Mouse (Mus musculus) c-Kit-positive CD71-positive TER-119-positive erythroid progenitor cells, embryonic 14.5 days (primary cell): ENCODE results near the gene Ifitm10.
"Not testable (repeated sequence)": the region's sequence is repeated elsewhere in the genome, so short reads cannot be mapped to it uniquely, and the experiment has no call there.

Experiments used
- DNase-seq: peaks from one replicate; pipeline ENCODE4 v3.0.0-alpha.2; 2013; ENCODE audit warnings: low spot score

Gene Ifitm10

DNA sequence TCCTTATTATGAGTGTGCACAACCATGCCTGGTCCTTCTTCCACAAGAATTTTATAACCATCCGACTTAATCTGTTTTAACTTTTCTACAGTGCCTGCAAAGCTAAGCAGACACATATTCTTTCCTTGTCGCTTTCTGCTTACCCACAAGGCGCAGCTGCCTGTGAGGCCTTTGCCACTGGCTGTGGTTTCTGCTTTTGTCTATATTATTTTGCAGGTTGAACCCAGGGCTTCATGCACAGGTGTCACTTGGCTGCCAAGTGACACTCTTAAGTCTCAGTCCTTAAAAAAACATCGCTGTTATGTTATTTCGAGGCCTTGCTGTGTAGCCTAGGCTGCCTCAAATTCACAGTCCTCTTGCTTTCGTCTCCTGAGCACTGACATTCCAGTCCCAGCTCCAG lies 50.9 kb downstream of the Ifitm10 start:
- no peak for DNase-seq

DNA sequence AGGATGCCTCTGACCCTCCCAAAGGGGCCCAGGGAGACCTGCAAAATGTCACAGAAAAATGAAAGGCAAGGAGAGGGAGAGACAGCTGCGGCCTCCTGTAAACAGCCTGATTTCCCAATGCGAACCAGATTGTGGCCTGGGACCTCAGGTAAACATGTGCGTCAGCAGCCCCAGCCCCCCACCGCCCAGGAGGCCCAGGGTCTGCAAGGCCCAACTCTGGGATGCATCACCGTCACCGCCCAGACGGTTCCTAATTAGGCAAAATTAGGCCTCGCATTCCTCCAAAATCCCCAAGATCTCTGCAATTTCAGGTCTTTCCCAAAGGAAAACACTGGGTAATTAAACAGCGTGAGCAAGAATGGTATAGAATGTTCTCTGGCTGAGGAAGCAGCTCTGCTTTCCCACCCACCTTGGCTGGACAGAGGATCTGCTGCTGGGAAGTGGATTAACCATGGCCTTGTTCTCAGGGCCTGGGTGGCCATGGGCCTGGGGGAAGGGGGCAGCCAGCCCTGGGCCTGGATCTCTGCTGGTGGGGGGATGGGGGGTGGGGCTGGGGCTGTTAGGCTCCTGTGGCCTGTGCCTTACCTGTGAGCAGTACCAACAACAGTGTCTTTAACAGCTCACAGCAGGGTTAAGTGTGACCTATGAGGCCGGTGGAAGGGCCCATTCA lies 51.8 kb downstream of the Ifitm10 start:
- DNase-seq, result not testable (repeated sequence)

DNA sequence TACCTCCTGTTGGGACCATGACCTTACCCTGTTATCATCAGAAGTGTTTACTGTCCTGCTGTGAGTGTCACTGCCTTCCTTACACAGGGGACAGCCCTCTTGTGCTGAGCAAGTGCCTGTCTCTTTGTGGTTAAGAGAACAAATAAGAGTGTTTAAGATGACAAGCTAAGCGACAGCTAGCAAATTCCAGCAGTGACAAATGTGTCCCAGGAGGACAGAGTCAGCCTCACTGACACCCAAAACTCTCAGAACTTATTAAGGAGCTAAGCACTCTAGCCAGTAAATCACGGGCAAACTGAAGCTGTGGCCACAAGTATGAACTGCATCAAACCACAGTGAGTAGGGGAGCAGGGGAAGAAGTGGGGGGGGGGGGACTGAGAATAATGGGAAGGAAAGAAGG lies 52.6 kb downstream of the Ifitm10 start:
- no peak for DNase-seq

DNA sequence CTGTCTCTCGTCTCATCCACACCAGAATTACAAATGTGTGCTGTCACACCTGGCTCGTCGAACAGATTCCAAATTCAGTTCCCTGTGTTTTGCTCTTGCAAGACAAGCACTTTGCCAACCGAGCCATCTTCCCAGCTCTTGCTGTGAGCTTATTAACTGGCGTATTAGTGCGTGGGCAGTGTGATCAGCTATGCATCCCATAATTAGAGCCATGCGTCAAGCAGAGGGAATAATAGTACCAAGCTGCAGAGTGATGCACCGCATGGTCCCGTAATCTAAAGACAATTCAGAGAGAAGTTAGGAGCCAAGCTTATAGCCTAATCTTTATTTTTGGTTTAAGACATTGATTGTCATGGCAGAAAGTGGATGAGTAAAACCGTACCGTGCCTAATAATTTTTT lies 54.4 kb downstream of the Ifitm10 start:
- no peak for DNase-seq

- DNase-seq, result no peak
Observed at GRCm38 (mm10) chr7:142317216-142317615, 56.3 kb downstream of the Ifitm10 start.

- no peak for DNase-seq
Observed at GRCm38 (mm10) chr7:142316558-142316957, 57.0 kb downstream of the Ifitm10 start.

DNA sequence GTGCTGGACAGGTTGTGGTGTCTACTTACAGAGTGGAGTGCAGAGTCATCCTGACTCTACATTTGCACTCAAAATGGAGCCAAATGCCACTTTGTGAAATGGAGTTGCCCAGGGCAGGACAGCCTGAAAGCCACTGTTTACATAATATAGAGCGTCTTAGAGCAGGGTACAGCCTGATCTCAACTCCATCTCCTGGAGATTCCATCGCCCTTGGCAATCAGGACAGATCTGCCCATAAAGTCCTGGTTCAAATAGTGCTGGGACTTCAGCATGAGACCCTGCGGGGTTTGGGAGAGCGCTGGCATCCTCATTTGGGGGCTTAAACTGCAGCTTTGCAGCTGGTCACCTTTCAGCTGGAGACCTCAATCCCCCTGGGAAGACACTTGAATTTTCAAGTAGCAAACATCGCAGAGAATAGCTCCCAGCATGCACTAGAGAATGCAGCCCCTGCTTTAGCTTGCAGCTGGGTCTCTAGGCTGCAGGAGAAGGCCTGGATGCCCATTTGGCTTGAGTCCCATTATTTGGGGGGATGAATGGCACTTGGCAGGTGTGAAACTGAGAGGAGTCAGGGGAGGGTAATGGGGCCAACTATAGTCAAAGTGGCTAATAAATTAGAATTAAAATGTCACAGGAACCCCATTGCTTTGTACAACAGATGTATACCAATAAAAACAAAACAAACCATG lies 58.8 kb downstream of the Ifitm10 start:
- no peak for DNase-seq

GRCm38 (mm10) chr7:142303929-142304328 lies 69.6 kb downstream of the Ifitm10 start:
- DNase-seq, result not testable (repeated sequence)

- DNase-seq, result no peak
Observed at GRCm38 (mm10) chr7:142303249-142303648, 70.3 kb downstream of the Ifitm10 start, which contains the start of gene Krtap5-4. TSS of gene Krtap5-4 (plus strand) at chr7:142303549.

- not testable (repeated sequence) for DNase-seq
Observed at GRCm38 (mm10) chr7:142297018-142297417, 76.5 kb downstream of the Ifitm10 start, which contains the start of gene Krtap5-1. TSS of gene Krtap5-1 (minus strand) at chr7:142297118.

- DNase-seq, result not testable (repeated sequence)
Observed at GRCm38 (mm10) chr7:142296108-142296507, 77.4 kb downstream of the Ifitm10 start.

DNA sequence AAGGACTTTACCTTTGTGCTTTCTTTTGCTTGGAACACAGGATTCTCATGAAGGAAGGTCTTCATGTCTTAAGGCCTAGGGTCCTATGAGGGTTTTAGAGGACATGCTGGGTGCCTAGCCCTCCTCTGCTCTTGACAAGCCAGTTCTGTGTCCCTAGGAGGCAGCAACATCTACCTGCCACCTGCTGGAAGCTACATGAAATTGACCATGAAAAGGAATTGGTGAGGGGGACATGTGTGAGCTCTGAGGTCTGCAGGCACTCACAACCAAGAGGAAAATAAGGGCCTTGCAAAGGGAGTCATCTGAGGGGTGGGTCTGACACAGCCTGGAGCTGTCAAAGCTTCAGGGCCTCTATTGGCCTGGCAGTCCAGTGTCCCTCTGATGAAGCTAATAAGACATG lies 78.1 kb downstream of the Ifitm10 start:
- DNase-seq, result no peak

DNA sequence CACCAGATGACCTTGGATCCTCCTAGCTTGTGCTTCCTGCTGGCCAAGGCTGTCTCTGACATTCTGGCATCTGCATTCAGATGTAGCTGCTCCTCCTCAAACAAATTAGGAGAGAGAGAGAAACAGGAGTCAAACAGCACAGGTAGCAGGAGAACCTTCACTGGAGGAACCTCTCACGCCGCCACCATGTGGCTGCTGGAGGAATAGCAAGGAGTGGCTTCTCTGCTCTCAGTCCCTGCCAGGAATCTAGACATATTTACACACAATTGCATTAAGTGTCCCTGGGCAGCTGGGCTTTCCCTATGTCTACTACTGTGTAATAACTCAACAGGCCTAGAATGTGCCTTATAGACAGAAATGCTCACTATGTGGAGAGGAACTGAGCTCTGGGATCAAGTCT lies 79.7 kb downstream of the Ifitm10 start:
- not testable (repeated sequence) for DNase-seq

- not testable (repeated sequence) for DNase-seq
Observed at GRCm38 (mm10) chr7:142285910-142286612, 87.5 kb downstream of the Ifitm10 start.

DNA sequence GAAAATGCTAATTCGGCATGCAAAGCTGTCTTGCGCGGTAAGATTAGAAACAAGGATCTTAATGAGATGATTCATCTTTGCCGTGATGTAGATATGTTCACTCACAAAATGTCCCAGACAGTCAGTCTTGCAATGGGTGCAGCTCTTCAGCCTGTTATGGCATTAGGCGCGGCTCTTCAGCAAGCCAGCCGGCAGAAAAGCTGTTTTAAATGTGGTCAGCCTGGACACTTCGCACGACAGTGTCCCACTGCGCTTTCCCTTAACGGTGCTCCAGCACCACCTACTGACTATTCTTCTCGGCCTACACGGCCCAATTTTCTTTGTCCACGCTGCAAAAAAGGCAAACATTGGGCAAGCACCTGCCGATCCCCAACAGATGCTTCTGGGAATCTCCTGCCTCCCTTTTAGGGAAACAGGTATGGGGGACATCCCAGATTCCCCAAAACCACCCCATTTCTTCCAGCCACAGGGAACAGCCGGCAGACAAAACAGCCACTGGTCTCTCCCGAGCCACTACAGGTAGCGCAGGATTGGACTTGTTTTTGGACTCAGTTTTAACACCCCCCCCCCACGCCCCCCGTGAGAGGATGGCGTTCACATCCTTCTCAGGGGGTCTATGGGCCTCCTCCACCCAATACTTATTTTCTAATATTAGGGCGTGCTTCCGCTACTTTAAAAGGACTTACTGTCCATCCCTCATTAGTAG lies 88.3 kb downstream of the Ifitm10 start:
- DNase-seq, result peak; percentile 4

- DNase-seq, result peak; percentile 77
Observed at GRCm38 (mm10) chr7:142284615-142285080, 88.9 kb downstream of the Ifitm10 start.

DNA sequence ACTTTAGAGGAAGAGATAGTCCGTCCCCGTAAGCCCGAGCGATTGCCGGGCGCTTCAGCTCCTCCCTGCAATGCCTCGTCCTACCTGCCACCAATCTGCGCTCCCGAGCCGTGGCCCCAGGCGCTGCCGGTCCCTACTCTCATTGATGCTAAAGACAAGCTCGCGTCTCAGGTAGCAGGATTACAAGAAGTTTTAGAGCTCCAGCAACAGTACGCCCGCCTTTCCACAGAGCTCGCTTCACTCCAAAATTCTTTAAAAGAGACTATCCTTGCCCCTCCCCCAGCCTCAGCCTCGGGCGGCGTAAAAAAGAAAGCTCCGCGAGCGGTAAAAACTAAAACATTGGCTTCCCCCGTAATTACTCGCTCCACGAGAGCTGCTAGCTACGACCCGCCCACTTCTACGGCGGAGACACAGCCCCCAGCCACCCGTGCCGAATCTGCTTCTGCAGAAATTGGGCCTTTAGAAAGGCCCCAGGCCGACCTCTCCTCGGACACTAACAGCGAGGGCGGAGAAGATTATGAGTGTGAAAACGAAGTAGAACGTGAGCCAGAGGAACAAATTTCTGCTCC lies 89.4 kb downstream of the Ifitm10 start:
- peak; percentile 5 for DNase-seq

DNA sequence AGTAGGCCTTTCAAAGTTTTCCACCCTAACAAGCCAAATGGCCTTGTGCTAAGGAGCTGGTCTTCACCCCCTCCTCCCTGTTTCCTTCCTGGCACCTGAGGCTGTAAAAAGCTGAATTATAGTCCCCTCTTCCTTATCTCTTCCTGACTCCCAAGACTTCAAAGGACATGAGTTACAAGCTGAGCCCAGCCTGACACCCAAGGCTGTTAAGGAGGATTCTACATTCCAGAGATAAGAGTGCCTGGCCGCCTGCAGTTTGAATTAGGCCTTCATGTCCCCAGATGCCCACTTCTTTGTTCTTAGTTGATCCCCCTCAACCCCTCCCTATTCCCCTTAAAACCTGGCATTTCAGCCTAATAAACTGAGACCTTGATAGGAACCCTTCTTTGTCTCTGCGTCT lies 90.7 kb downstream of the Ifitm10 start:
- not testable (repeated sequence) for DNase-seq

DNA sequence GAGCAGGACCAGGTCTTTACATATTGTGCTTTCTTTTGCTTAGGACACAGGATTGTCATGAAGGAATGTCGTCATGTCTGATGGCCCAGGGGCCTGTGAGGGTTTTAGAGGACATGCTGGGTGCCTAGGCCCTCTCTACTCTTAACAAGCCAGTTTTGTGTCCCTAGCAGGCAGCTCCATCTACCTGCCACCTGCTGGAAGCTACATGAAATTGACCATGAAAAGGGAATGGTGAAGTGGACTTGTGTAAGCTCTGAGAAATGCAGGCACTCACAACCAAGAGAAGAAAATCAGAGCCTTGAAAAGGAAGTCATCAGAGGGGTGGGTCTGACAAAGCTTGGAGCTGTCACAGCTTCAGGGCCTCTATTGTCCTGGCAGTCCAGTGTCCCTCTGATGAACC lies 94.3 kb downstream of the Ifitm10 start:
- not testable (repeated sequence) for DNase-seq

GRCm38 (mm10) chr7:142278183-142278582 lies 95.4 kb downstream of the Ifitm10 start:
- peak; percentile 23 for DNase-seq
